In the genomic region with DNA sequence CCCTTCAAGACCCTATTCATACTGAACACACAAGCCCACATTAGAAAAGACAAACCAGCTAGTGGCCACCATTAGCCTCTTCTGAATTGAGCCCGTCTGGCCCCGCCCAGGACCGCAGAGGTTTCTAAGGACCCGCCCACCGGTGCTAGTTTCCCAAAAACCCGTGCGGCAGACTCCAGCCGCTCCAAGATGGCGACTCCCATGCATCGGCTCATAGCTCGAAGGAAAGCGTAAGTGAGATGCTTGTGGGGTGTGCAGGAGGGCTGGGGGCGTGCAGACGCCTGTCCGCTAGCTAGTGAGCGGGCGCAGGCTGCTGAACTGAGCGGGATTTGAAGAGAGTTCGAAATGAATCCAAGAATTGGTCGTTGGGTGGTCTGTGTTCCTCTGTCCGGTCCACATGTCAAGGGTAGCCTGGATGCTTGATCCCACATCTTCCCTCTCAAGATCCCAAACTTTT, we compare ENCODE assay signal across 8 mouse cellular contexts. TPM values are rescaled to one million over a fixed set of nuclear protein-coding genes. Genes with fewer than 3 reads are reported as not detected.
DNase-seq lines count a peak whose midpoint lies in the region; ATAC-seq and TF ChIP-seq lines count a peak whose summit lies in the region.

A gene (plus strand): TSS at position 168 of the 457 bp plus-strand sequence.

- peak within 1 kb of the TSS; percentile 81 for H3K4me3 ChIP-seq in embryonic facial prominence, embryonic 11.5 days (ENCODE audit: low read depth, low read length)
- H3K4me3 ChIP-seq in limb, embryonic 11.5 days (ENCODE audit: low read depth, low read length), result peak within 1 kb of the TSS; percentile 60
- peak within 1 kb of the TSS; percentile 63 for H3K4me3 ChIP-seq in midbrain, embryonic 13.5 days (replicated peaks)
- peak within 1 kb of the TSS; percentile 85 for H3K4me3 ChIP-seq in small intestine, adult 2 months (ENCODE audit: low read depth, low read length)

- H3K36me3 ChIP-seq in embryonic facial prominence, embryonic 11.5 days (replicated peaks; ENCODE audit: control insufficient read depth, insufficient read depth, low read depth, low read length), result no peaks in the 10 kb centered on the region; the same call in 1 of the 2 replicates
- peaks cover 6% of the 10 kb centered on the region for H3K36me3 ChIP-seq in limb, embryonic 11.5 days (ENCODE audit: control insufficient read depth, insufficient read depth, low read length)
- H3K36me3 ChIP-seq in midbrain, embryonic 13.5 days, result peaks cover 18% of the 10 kb centered on the region
- peaks cover 15% of the 10 kb centered on the region for H3K36me3 ChIP-seq in small intestine, adult 2 months (ENCODE audit: control insufficient read depth, insufficient read depth, low read length)

- H3K9ac ChIP-seq in embryonic facial prominence, embryonic 11.5 days (replicated peaks; ENCODE audit: low read length), result peak within 1 kb of the TSS; percentile 79
- peak within 1 kb of the TSS; percentile 68 for H3K9ac ChIP-seq in limb, embryonic 11.5 days (ENCODE audit: low read length)
- peak within 1 kb of the TSS; percentile 74 for H3K9ac ChIP-seq in midbrain, embryonic 13.5 days (replicated peaks)

- TF ChIP-seq POLR2A in small intestine, adult 2 months (IDR thresholded peaks at IDR 0.05; ENCODE audit: low read depth, low read length), result peak; percentile 64; the same call in 1 of the 2 replicates

- H3K27ac ChIP-seq in embryonic facial prominence, embryonic 11.5 days (replicated peaks; ENCODE audit: low read depth, low read length), result no peak within 1 kb of the TSS
- H3K27ac ChIP-seq in limb, embryonic 11.5 days (replicated peaks; ENCODE audit: low read depth, low read length), result no peak within 1 kb of the TSS
- H3K27ac ChIP-seq in midbrain, embryonic 13.5 days, result peak within 1 kb of the TSS; percentile 62
- no peak within 1 kb of the TSS for H3K27ac ChIP-seq in small intestine, adult 2 months (ENCODE audit: insufficient read depth, low read depth, low read length)

- no peaks in the 10 kb centered on the region for H3K4me1 ChIP-seq in embryonic facial prominence, embryonic 11.5 days (ENCODE audit: control insufficient read depth, insufficient read depth, low read length)
- peaks cover 6% of the 10 kb centered on the region; the same call in 1 of the 2 replicates for H3K4me1 ChIP-seq in limb, embryonic 11.5 days (ENCODE audit: control insufficient read depth, insufficient read depth, low read length)
- peaks cover 10% of the 10 kb centered on the region for H3K4me1 ChIP-seq in midbrain, embryonic 13.5 days (replicated peaks)
- peaks cover 4% of the 10 kb centered on the region; the same call in 1 of the 2 replicates for H3K4me1 ChIP-seq in small intestine, adult 2 months (ENCODE audit: control insufficient read depth, insufficient read depth, insufficient read length, low read length)

- DNase-seq in 3134 (ENCODE audit: extremely low read depth, insufficient read length, low spot score), result peak; percentile 83
- peak; percentile 87 for DNase-seq in adrenal gland, postnatal 25 days
- DNase-seq in embryonic facial prominence, embryonic 11.5 days (ENCODE audit: low spot score), result peak; percentile 94
- DNase-seq in heart, adult 18-20 months, result peak; percentile 93
- DNase-seq in kidney, adult 18-20 months, result peak; percentile 92
- peak; percentile 92 for DNase-seq in limb, embryonic 11.5 days (ENCODE audit: low spot score)

- peak within 1 kb of the TSS; percentile 51 for H3K4me2 ChIP-seq in embryonic facial prominence, embryonic 11.5 days (ENCODE audit: low read depth, low read length)
- H3K4me2 ChIP-seq in limb, embryonic 11.5 days (ENCODE audit: low read depth, severe bottlenecking), result peak within 1 kb of the TSS; percentile 60
- peak within 1 kb of the TSS; percentile 76 for H3K4me2 ChIP-seq in midbrain, embryonic 13.5 days (replicated peaks)

- peak; percentile 90 for ATAC-seq in embryonic facial prominence, embryonic 11.5 days (replicated peaks; ENCODE audit: insufficient number of reproducible peaks, low FRiP score, low TSS enrichment, low read depth)
- peak; percentile 87 for ATAC-seq in limb, embryonic 11.5 days (ENCODE audit: insufficient number of reproducible peaks, low FRiP score, low TSS enrichment, low read depth)
- ATAC-seq in midbrain, embryonic 13.5 days, result peak; percentile 95

- H3K27me3 ChIP-seq in embryonic facial prominence, embryonic 11.5 days (ENCODE audit: control insufficient read depth, insufficient read depth, low read length), result no peaks in the 10 kb centered on the region
- no peaks in the 10 kb centered on the region for H3K27me3 ChIP-seq in limb, embryonic 11.5 days (ENCODE audit: control insufficient read depth, insufficient read depth, low read length)
- no peaks in the 10 kb centered on the region for H3K27me3 ChIP-seq in midbrain, embryonic 13.5 days
- no peaks in the 10 kb centered on the region for H3K27me3 ChIP-seq in small intestine, adult 2 months (ENCODE audit: control insufficient read depth, insufficient read depth, low read length)

- TF ChIP-seq CTCF in small intestine, adult 2 months (IDR thresholded peaks at IDR 0.05; ENCODE audit: extremely low read depth, insufficient read length, insufficient replicate concordance, low read depth, low read length), result no peak

- H3K9me3 ChIP-seq in embryonic facial prominence, embryonic 11.5 days (replicated peaks; ENCODE audit: control insufficient read depth, low read length), result no peaks in the 10 kb centered on the region
- H3K9me3 ChIP-seq in limb, embryonic 11.5 days (ENCODE audit: control insufficient read depth, low read length), result no peaks in the 10 kb centered on the region
- no peaks in the 10 kb centered on the region for H3K9me3 ChIP-seq in midbrain, embryonic 13.5 days

- WGBS in embryonic facial prominence, embryonic 11.5 days, result under 1% methylated on average over 21 of the region's 21 CpGs
- under 1% methylated on average over 21 of the region's 21 CpGs for WGBS in limb, embryonic 11.5 days
- 1% methylated on average over 21 of the region's 21 CpGs for WGBS in midbrain, embryonic 13.5 days
- WGBS in small intestine, adult 2 months, result under 1% methylated on average over 21 of the region's 21 CpGs

RNA-seq across cellular contexts. Expression of the gene that starts here (rescaled TPM):
- 12.7 and 14.2 TPM in 2 replicates for total RNA-seq in adrenal gland, postnatal 25 days (2021)
- 27.1 and 31.4 TPM in 2 replicates for polyA plus RNA-seq in embryonic facial prominence, embryonic 11.5 days (2014; fragmentation: Nextera tagmentation; extraction: Ambion mirVana)
- total RNA-seq in heart, adult 18-20 months (2021), result 1 to 10 TPM; 6.1 to 6.6 TPM
- polyA plus RNA-seq in limb, embryonic 11.5 days (2014; fragmentation: Nextera tagmentation; extraction: Ambion mirVana), result 26.9 and 30.7 TPM in 2 replicates
- polyA plus RNA-seq in midbrain, embryonic 13.5 days (2015; fragmentation: Nextera tagmentation; extraction: Ambion mirVana), result 17.0 and 17.6 TPM in 2 replicates
- 1.0 and 1.7 TPM in 2 replicates for polyA plus RNA-seq in small intestine, adult 2 months (2012; rRNA removed)
